25 mouse cellular contexts compared by ENCODE assay signal in genomic region chr6:34526389-34526788, GRCm38 (mm10). TPM values are rescaled to one million over a fixed set of nuclear protein-coding genes. Genes with fewer than 3 reads are reported as not detected.
DNase-seq lines count a peak whose midpoint lies in the region; ATAC-seq and TF ChIP-seq lines count a peak whose summit lies in the region.
"Had no signal": no experiment of that assay in that cellular context is flagged by ENCODE, and none has a peak within 500 bp of the region (broad histone marks: within the 10 kb centered on the region; RNA-seq: fewer than 3 reads in every experiment).

No protein-coding gene starts in this region.

- H3K27ac ChIP-seq in forebrain, embryonic 12.5 days = 0 out of 2 replicates have a peak overlapping the region, but pooled peaks have one; percentile 1
- no peak overlapping the region for H3K27ac ChIP-seq in forebrain, embryonic 16.5 days (ENCODE audit: low read length)
- H3K27ac ChIP-seq in liver, embryonic 11.5 days (ENCODE audit: low read depth, low read length) = peak overlapping the region; percentile 30; the same call in 1 of the 2 replicates
- H3K27ac ChIP-seq in liver, postnatal 0 days (ENCODE audit: low read depth) = no peak overlapping the region
- no peak overlapping the region for H3K27ac ChIP-seq in liver, embryonic 14.5 days
- no peak overlapping the region for H3K27ac ChIP-seq in kidney, adult 2 months (ENCODE audit: insufficient read depth, low read depth, low read length)
- H3K27ac ChIP-seq: embryonic facial prominence, embryonic 13.5 days; forebrain, embryonic 13.5 days; heart, adult 2 months; hindbrain, embryonic 14.5 days; kidney, embryonic 15.5 days; midbrain, embryonic 12.5 days; neural tube, embryonic 13.5 days had no signal

- WGBS in forebrain, embryonic 12.5 days = 78% methylated on average over 3 of the region's 3 CpGs
- WGBS in forebrain, embryonic 16.5 days = 85% methylated on average over 3 of the region's 3 CpGs
- 41% methylated on average over 3 of the region's 3 CpGs for WGBS in liver, embryonic 11.5 days
- 45% methylated on average over 3 of the region's 3 CpGs for WGBS in liver, postnatal 0 days (ENCODE audit: insufficient replicate concordance)
- 27% methylated on average over 3 of the region's 3 CpGs for WGBS in liver, embryonic 14.5 days (ENCODE audit: insufficient replicate concordance)
- WGBS in kidney, adult 2 months = 85% methylated on average over 3 of the region's 3 CpGs

- H3K9ac ChIP-seq in forebrain, embryonic 12.5 days = no peak overlapping the region
- H3K9ac ChIP-seq in forebrain, embryonic 16.5 days (replicated peaks; ENCODE audit: low read depth, low read length) = no peak overlapping the region
- no peak overlapping the region for H3K9ac ChIP-seq in liver, embryonic 11.5 days (ENCODE audit: low read depth, low read length)
- H3K9ac ChIP-seq in liver, postnatal 0 days (replicated peaks) = no peak overlapping the region
- H3K9ac ChIP-seq in liver, embryonic 14.5 days (replicated peaks) = no peak overlapping the region
- H3K9ac ChIP-seq: embryonic facial prominence, embryonic 13.5 days; forebrain, embryonic 13.5 days; hindbrain, embryonic 14.5 days; kidney, embryonic 15.5 days; lung, embryonic 14.5 days; midbrain, embryonic 12.5 days; neural tube, embryonic 13.5 days had no signal

- no peak for TF ChIP-seq EP300 in liver, postnatal 0 days (IDR thresholded peaks at IDR 0.05; ENCODE audit: low read depth)
- TF ChIP-seq EP300 in liver, embryonic 14.5 days (IDR thresholded peaks at IDR 0.05; ENCODE audit: low read depth) = no peak

- H3K4me3 ChIP-seq in forebrain, embryonic 12.5 days (replicated peaks) = no peak overlapping the region
- H3K4me3 ChIP-seq in forebrain, embryonic 16.5 days (replicated peaks; ENCODE audit: low read length) = no peak overlapping the region
- no peak overlapping the region for H3K4me3 ChIP-seq in liver, embryonic 11.5 days (ENCODE audit: low read depth, low read length)
- no peak overlapping the region for H3K4me3 ChIP-seq in liver, postnatal 0 days (ENCODE audit: low read depth, low read length)
- no peak overlapping the region for H3K4me3 ChIP-seq in liver, embryonic 14.5 days (ENCODE audit: insufficient read depth in 1 of 2, low read depth in 2 of 2, low read length in 2 of 2)
- no peak overlapping the region for H3K4me3 ChIP-seq in kidney, adult 2 months (ENCODE audit: insufficient read depth, low read depth, low read length)
- H3K4me3 ChIP-seq: embryonic facial prominence, embryonic 13.5 days; forebrain, embryonic 13.5 days; heart, adult 2 months; kidney, embryonic 15.5 days; midbrain, embryonic 12.5 days; myocyte; neural tube, embryonic 13.5 days had no signal

- no peaks in the 10 kb centered on the region for H3K27me3 ChIP-seq in forebrain, embryonic 12.5 days
- H3K27me3 ChIP-seq in forebrain, embryonic 16.5 days (replicated peaks; ENCODE audit: control insufficient read depth, insufficient read depth, low read length) = no peaks in the 10 kb centered on the region
- H3K27me3 ChIP-seq in liver, embryonic 11.5 days (replicated peaks; ENCODE audit: control insufficient read depth, insufficient read depth, low read length) = no peaks in the 10 kb centered on the region
- no peaks in the 10 kb centered on the region for H3K27me3 ChIP-seq in liver, postnatal 0 days (ENCODE audit: insufficient read depth, low read length)
- H3K27me3 ChIP-seq in liver, embryonic 14.5 days (ENCODE audit: control insufficient read depth, insufficient read depth, low read length) = no peaks in the 10 kb centered on the region
- no peaks in the 10 kb centered on the region for H3K27me3 ChIP-seq in kidney, adult 2 months (replicated peaks; ENCODE audit: control insufficient read depth, insufficient read depth, low read length)
- H3K27me3 ChIP-seq: embryonic facial prominence, embryonic 13.5 days; forebrain, embryonic 13.5 days; kidney, embryonic 15.5 days; midbrain, embryonic 12.5 days; neural tube, embryonic 13.5 days had no signal

- no peaks in the 10 kb centered on the region for H3K4me1 ChIP-seq in forebrain, embryonic 12.5 days
- no peaks in the 10 kb centered on the region for H3K4me1 ChIP-seq in forebrain, embryonic 16.5 days (replicated peaks; ENCODE audit: control insufficient read depth, insufficient read depth, low read length)
- peaks cover 32% of the 10 kb centered on the region for H3K4me1 ChIP-seq in liver, embryonic 11.5 days (replicated peaks; ENCODE audit: control insufficient read depth, insufficient read depth, low read length)
- peaks cover 30% of the 10 kb centered on the region for H3K4me1 ChIP-seq in liver, postnatal 0 days (ENCODE audit: insufficient read depth)
- peaks cover 26 to 42% of the 10 kb centered on the region in 2 experiments for H3K4me1 ChIP-seq in liver, embryonic 14.5 days (replicated peaks; ENCODE audit: control insufficient read depth in 2 of 2, insufficient read depth in 2 of 2, low read length in 1 of 2)
- no peaks in the 10 kb centered on the region for H3K4me1 ChIP-seq in kidney, adult 2 months (ENCODE audit: control insufficient read depth, insufficient read depth, low read length)
- H3K4me1 ChIP-seq: forebrain, embryonic 13.5 days; kidney, embryonic 15.5 days; midbrain, embryonic 12.5 days; neural tube, embryonic 13.5 days had no signal

- no peaks in the 10 kb centered on the region for H3K36me3 ChIP-seq in forebrain, embryonic 12.5 days (replicated peaks)
- no peaks in the 10 kb centered on the region for H3K36me3 ChIP-seq in forebrain, embryonic 16.5 days (ENCODE audit: control insufficient read depth, insufficient read depth)
- no peaks in the 10 kb centered on the region for H3K36me3 ChIP-seq in liver, embryonic 11.5 days (ENCODE audit: control insufficient read depth, insufficient read depth, low read length)
- H3K36me3 ChIP-seq in liver, postnatal 0 days (replicated peaks; ENCODE audit: insufficient read depth, low read length) = no peaks in the 10 kb centered on the region
- H3K36me3 ChIP-seq in liver, embryonic 14.5 days (replicated peaks; ENCODE audit: control insufficient read depth, insufficient read depth, low read depth) = no peaks in the 10 kb centered on the region
- H3K36me3 ChIP-seq in kidney, adult 2 months (ENCODE audit: control insufficient read depth, insufficient read depth, low read length) = no peaks in the 10 kb centered on the region
- H3K36me3 ChIP-seq: embryonic facial prominence, embryonic 13.5 days; kidney, embryonic 15.5 days; midbrain, embryonic 12.5 days; neural tube, embryonic 13.5 days had no signal

- ATAC-seq in forebrain, embryonic 12.5 days (ENCODE audit: low FRiP score) = no peak
- ATAC-seq in forebrain, embryonic 16.5 days = no peak
- peak; percentile 56 for ATAC-seq in liver, embryonic 11.5 days (replicated peaks; ENCODE audit: low FRiP score)
- no peak for ATAC-seq in liver, postnatal 0 days
- ATAC-seq in liver, embryonic 14.5 days (ENCODE audit: insufficient read depth) = peak; percentile 44; the same call in 1 of the 2 replicates
- ATAC-seq: forebrain, embryonic 13.5 days; intestine, postnatal 0 days had no signal

- H3K9me3 ChIP-seq in forebrain, embryonic 12.5 days = no peaks in the 10 kb centered on the region
- no peaks in the 10 kb centered on the region for H3K9me3 ChIP-seq in forebrain, embryonic 16.5 days (ENCODE audit: control insufficient read depth, low read length)
- no peaks in the 10 kb centered on the region for H3K9me3 ChIP-seq in liver, embryonic 11.5 days (ENCODE audit: control insufficient read depth, low read length)
- no peaks in the 10 kb centered on the region for H3K9me3 ChIP-seq in liver, postnatal 0 days (ENCODE audit: low read length)
- H3K9me3 ChIP-seq in liver, embryonic 14.5 days (ENCODE audit: control insufficient read depth, low read length) = no peaks in the 10 kb centered on the region
- H3K9me3 ChIP-seq: embryonic facial prominence, embryonic 13.5 days; forebrain, embryonic 13.5 days; kidney, embryonic 15.5 days; midbrain, embryonic 12.5 days; neural tube, embryonic 13.5 days had no signal

- no peak for TF ChIP-seq POLR2A in kidney, adult 2 months (IDR thresholded peaks at IDR 0.05; ENCODE audit: low read depth, low read length)

- no peak for DNase-seq in liver, embryonic 11.5 days (ENCODE audit: low spot score)
- DNase-seq in liver, postnatal 0 days = no peak
- DNase-seq in liver, embryonic 14.5 days (ENCODE audit: low read depth in 3 of 3, low spot score in 3 of 3) = no peak
- DNase-seq in left cerebral cortex, postnatal 36 days (ENCODE audit: low spot score in 2 of 2) = no peak
- DNase-seq in kidney, adult 2 months = no peak
- DNase-seq: adrenal gland, postnatal 14 days; cerebellum, adult 11 months; cerebellum, adult 9-10 months; cerebellum, postnatal 36 days; gastrocnemius, postnatal 36 days; heart, adult 2 months; heart, postnatal 14 days; kidney, postnatal 25 days; lung, embryonic 14.5 days; thymus, postnatal 4 days had no signal

- no peak overlapping the region for H3K4me2 ChIP-seq in forebrain, embryonic 12.5 days
- H3K4me2 ChIP-seq in forebrain, embryonic 16.5 days (ENCODE audit: low read length) = no peak overlapping the region
- no peak overlapping the region for H3K4me2 ChIP-seq in liver, embryonic 11.5 days
- H3K4me2 ChIP-seq in liver, postnatal 0 days (ENCODE audit: low read depth, low read length) = no peak overlapping the region
- H3K4me2 ChIP-seq in liver, embryonic 14.5 days (ENCODE audit: low read depth) = no peak overlapping the region
- H3K4me2 ChIP-seq: embryonic facial prominence, embryonic 13.5 days; forebrain, embryonic 13.5 days; hindbrain, embryonic 14.5 days; kidney, embryonic 15.5 days; lung, embryonic 14.5 days; midbrain, embryonic 12.5 days; neural tube, embryonic 13.5 days had no signal

- no peak for TF ChIP-seq CTCF in liver, postnatal 0 days (IDR thresholded peaks at IDR 0.05; ENCODE audit: low read depth)
- TF ChIP-seq CTCF in liver, embryonic 14.5 days (IDR thresholded peaks at IDR 0.05; ENCODE audit: low read depth) = no peak
- TF ChIP-seq CTCF in kidney, adult 2 months (conservative IDR thresholded peaks at IDR 0.05; ENCODE audit: insufficient read depth, insufficient read length, low read depth, low read length) = no peak

- intact Hi-C loops in left cerebral cortex, postnatal 36 days (cut with DNase I) = no loop called here

RNA-seq across cellular contexts. Expression of gene Bpgm, which starts 50.4 kb away (rescaled TPM):
- 62.8 and 68.6 TPM in 2 replicates for polyA plus RNA-seq in forebrain, embryonic 12.5 days (2016; fragmentation: Nextera tagmentation; extraction: Ambion mirVana)
- polyA plus RNA-seq in forebrain, embryonic 16.5 days (2015; fragmentation: Nextera tagmentation; extraction: Ambion mirVana) = 64.2 and 68.2 TPM in 2 replicates
- 38.1 and 43.4 TPM in 2 replicates for polyA plus RNA-seq in liver, embryonic 11.5 days (2014; fragmentation: Nextera tagmentation; extraction: Ambion mirVana)
- polyA plus RNA-seq in liver, postnatal 0 days (2015; fragmentation: Nextera tagmentation; extraction: Ambion mirVana) = 85.5 and 88.8 TPM in 2 replicates
- polyA plus RNA-seq in liver, embryonic 14.5 days (2012; rRNA removed) = 84.9 and 140 TPM in 2 replicates
- 136 and 143 TPM in 2 replicates for polyA plus RNA-seq in liver, embryonic 14.5 days (2014; fragmentation: Nextera tagmentation; extraction: Ambion mirVana)
- 10 to 100 TPM; 63.2 to 70.6 TPM for total RNA-seq in left cerebral cortex, postnatal 36 days (2021)
- polyA plus RNA-seq in kidney, adult 2 months (2012; rRNA removed) = 24.4 and 32.4 TPM in 2 replicates

Comparison
In these comparisons a context has a peak if more than half of its experiments do, and no peak if none do; other contexts are left out.
1. ATAC-seq: peak in liver, embryonic 11.5 days (single experiment) and liver, embryonic 14.5 days (single experiment); none in forebrain, embryonic 12.5 days (single experiment), forebrain, embryonic 16.5 days (single experiment) and liver, postnatal 0 days (single experiment).
2. H3K27ac ChIP-seq: peak in forebrain, embryonic 12.5 days (single experiment) and liver, embryonic 11.5 days (single experiment); none in forebrain, embryonic 16.5 days (single experiment), liver, postnatal 0 days (single experiment), liver, embryonic 14.5 days (single experiment) and kidney, adult 2 months (single experiment).